Mouse (Mus musculus) CH12.LX (cell line): ENCODE data around the gene Ephx1. TPM values are rescaled to one million over a fixed set of nuclear protein-coding genes. Genes with fewer than 3 reads are reported as not detected.

Experiments
- DNase-seq: peaks from one replicate; pipeline ENCODE4 v3.0.0-alpha.2; 2013; ENCODE audit errors: extremely low read depth
- H3K27ac ChIP-seq: 2 replicates; pipeline ENCODE4 v1.5.1; 2012; ENCODE audit warnings: low read depth, mild to moderate bottlenecking, control low read depth, moderate library complexity; ENCODE audit not compliant: insufficient read depth
- H3K27me3 ChIP-seq: replicated peaks from 2 replicates; pipeline ENCODE3; 2012; ENCODE audit warnings: inconsistent platforms
- H3K36me3 ChIP-seq, 2 experiments: replicated peaks in 1 of 2; 2 replicates each; pipeline versions ENCODE3 to v1.6.1; 2012; ENCODE audit warnings: inconsistent platforms in 1 of 2, low read length in 1 of 2, mild to moderate bottlenecking in 1 of 2, mixed read lengths in 1 of 2, moderate library complexity in 1 of 2; ENCODE audit not compliant: control insufficient read depth in 1 of 2, insufficient read depth in 1 of 2
- H3K4me1 ChIP-seq, 2 experiments: 2 replicates each; pipeline ENCODE4 v1.6.1; 2012; ENCODE audit warnings: inconsistent platforms in 1 of 2, moderate library complexity in 1 of 2; ENCODE audit not compliant: insufficient read depth in 2 of 2, control insufficient read depth in 1 of 2
- H3K4me2 ChIP-seq: 2 replicates; pipeline ENCODE4 v1.6.1; 2012; ENCODE audit warnings: low read depth, mild to moderate bottlenecking, control low read depth; ENCODE audit not compliant: poor library complexity, insufficient read depth, severe bottlenecking
- H3K4me3 ChIP-seq, 3 experiments: fragments of 150-350 bp in 1 of 3; sonication (generic) in 1 of 3; replicated peaks in 1 of 3; 2 replicates each; pipeline versions ENCODE3 to v1.5.1; 2011 to 2012; ENCODE audit warnings: low read depth in 2 of 3, low read length in 2 of 3, mild to moderate bottlenecking in 2 of 3, moderate library complexity in 2 of 3, control low read depth in 1 of 3, improper control_type of control experiment in 1 of 3, inconsistent platforms in 1 of 3, mixed read lengths in 1 of 3; ENCODE audit not compliant: poor library complexity in 1 of 3
- H3K79me2 ChIP-seq: replicated peaks from 2 replicates; pipeline ENCODE4 v1.6.1; 2012; ENCODE audit warnings: mild to moderate bottlenecking, moderate library complexity; ENCODE audit not compliant: control insufficient read depth, poor library complexity, insufficient read depth, severe bottlenecking; ENCODE audit errors: extremely low read depth
- H3K9ac ChIP-seq: 2 replicates; pipeline ENCODE4 v1.6.1; 2012; ENCODE audit warnings: low read depth, mild to moderate bottlenecking, control low read depth, moderate library complexity; ENCODE audit not compliant: insufficient read depth
- H3K9me3 ChIP-seq: replicated peaks from 2 replicates; pipeline ENCODE3; 2012; ENCODE audit warnings: low read length, inconsistent platforms, mixed read lengths
- CHD1 ChIP-seq: IDR thresholded peaks from 2 replicates; pipeline ENCODE4 v1.6.1; 2012; ENCODE audit warnings: low read depth, low read length, improper control_type of control experiment, inconsistent platforms
- CHD2 ChIP-seq: IDR thresholded peaks from 2 replicates; pipeline ENCODE4 v1.6.1; 2011; ENCODE audit warnings: low read length, improper control_type of control experiment
- E2F4 ChIP-seq: IDR thresholded peaks from 2 replicates; pipeline ENCODE4 v1.6.1; 2011; ENCODE audit warnings: low read depth, low read length, improper control_type of control experiment; ENCODE audit not compliant: insufficient replicate concordance
- ETS1 ChIP-seq: conservative IDR thresholded peaks from 2 replicates; pipeline ENCODE4 v1.6.1; 2012; ENCODE audit warnings: low read depth, mild to moderate bottlenecking, inconsistent platforms, low read length, improper control_type of control experiment, moderate library complexity
- GABPA ChIP-seq: IDR thresholded peaks from 2 replicates; pipeline ENCODE4 v1.6.1; 2012; ENCODE audit warnings: low read depth, low read length, improper control_type of control experiment, inconsistent platforms; ENCODE audit not compliant: insufficient replicate concordance
- HCFC1 ChIP-seq: IDR thresholded peaks from 2 replicates; pipeline ENCODE4 v1.6.1; 2012; ENCODE audit warnings: low read depth, mild to moderate bottlenecking, inconsistent platforms, low read length, improper control_type of control experiment
- IRF4 ChIP-seq: IDR thresholded peaks from 2 replicates; pipeline ENCODE4 v1.6.1; 2014; ENCODE audit warnings: low read depth, mild to moderate bottlenecking, inconsistent platforms, low read length, improper control_type of control experiment
- JUND ChIP-seq: conservative IDR thresholded peaks from 2 replicates; pipeline ENCODE4 v1.6.1; 2011; ENCODE audit warnings: low read depth, low read length, improper control_type of control experiment
- MAFK ChIP-seq: IDR thresholded peaks from 2 replicates; pipeline ENCODE4 v1.6.1; 2011; ENCODE audit warnings: low read length, improper control_type of control experiment; ENCODE audit not compliant: insufficient replicate concordance
- MAZ ChIP-seq: IDR thresholded peaks from 2 replicates; pipeline ENCODE4 v1.6.1; 2012; ENCODE audit warnings: low read depth, mild to moderate bottlenecking, inconsistent platforms, low read length, improper control_type of control experiment, moderate library complexity
- MEF2A ChIP-seq: IDR thresholded peaks from 2 replicates; pipeline ENCODE4 v1.6.1; 2014; ENCODE audit warnings: low read depth, mild to moderate bottlenecking, inconsistent platforms, low read length, improper control_type of control experiment, borderline replicate concordance
- MYC ChIP-seq: IDR thresholded peaks from 2 replicates; pipeline ENCODE4 v1.6.1; 2011; ENCODE audit warnings: low read depth, mild to moderate bottlenecking, improper control_type of control experiment, low read length
- NELFE ChIP-seq: IDR thresholded peaks from 2 replicates; pipeline ENCODE4 v1.6.1; 2011; ENCODE audit warnings: low read depth, low read length, improper control_type of control experiment
- PAX5 ChIP-seq: IDR thresholded peaks from 2 replicates; pipeline ENCODE4 v1.6.1; 2012; ENCODE audit warnings: low read length, inconsistent platforms, mixed read lengths
- POLR2A ChIP-seq: IDR thresholded peaks from 2 replicates; pipeline ENCODE4 v1.6.1; 2011; ENCODE audit warnings: low read depth, mild to moderate bottlenecking, improper control_type of control experiment, low read length
- POLR2AphosphoS2 ChIP-seq: IDR thresholded peaks from 2 replicates; pipeline ENCODE4 v1.6.1; 2011; ENCODE audit warnings: low read depth, low read length, improper control_type of control experiment
- RAD21 ChIP-seq: IDR thresholded peaks from 2 replicates; pipeline ENCODE4 v1.6.1; 2011; ENCODE audit warnings: low read depth, mild to moderate bottlenecking, low read length, improper control_type of control experiment, moderate library complexity
- RCOR1 ChIP-seq: conservative IDR thresholded peaks from 2 replicates; pipeline ENCODE4 v1.6.1; 2012; ENCODE audit warnings: low read depth, mild to moderate bottlenecking, inconsistent platforms, low read length, improper control_type of control experiment
- SIN3A ChIP-seq: IDR thresholded peaks from 2 replicates; pipeline ENCODE4 v1.6.1; 2012; ENCODE audit warnings: low read length, improper control_type of control experiment, inconsistent platforms
- SMC3 ChIP-seq: IDR thresholded peaks from 2 replicates; pipeline ENCODE4 v1.6.1; 2011; ENCODE audit warnings: low read depth, low read length, improper control_type of control experiment
- UBTF ChIP-seq: IDR thresholded peaks from 2 replicates; pipeline ENCODE4 v1.6.1; 2012; ENCODE audit warnings: low read depth, mild to moderate bottlenecking, inconsistent platforms, low read length, improper control_type of control experiment, moderate library complexity
- ZC3H11A ChIP-seq: IDR thresholded peaks from 2 replicates; pipeline ENCODE4 v1.6.1; 2012; ENCODE audit warnings: low read depth, mild to moderate bottlenecking, inconsistent platforms, low read length, improper control_type of control experiment
- ZKSCAN1 ChIP-seq: IDR thresholded peaks from 2 replicates; pipeline ENCODE4 v1.6.1; 2012; ENCODE audit warnings: low read depth, inconsistent platforms, low read length, improper control_type of control experiment, borderline replicate concordance
- dilution Hi-C: fragments of 300-500 bp; cut with MboI; formaldehyde crosslinking; loops from 2 replicates; pipeline ENCODE4 v1.14.3; 2020; ENCODE audit warnings: low sequenced_read_pairs; ENCODE audit not compliant: extremely low pct_unique_long_range_greater_than_20kb, extremely low pct_ligation_motif_present
- in situ Hi-C: fragments of 300-500 bp; cut with MboI; formaldehyde crosslinking; loops from 3 replicates; pipeline ENCODE4 v1.14.3; 2019; ENCODE audit warnings: low sequenced_read_pairs, low pct_ligation_motif_present, low pct_unique_long_range_greater_than_20kb, mixed read lengths
- polyA plus RNA-seq: library from polyadenylated mRNA; unstranded; fragments of >175 nt; gene quantifications from 2 replicates; pipeline ENCODE4 v1.2.1, GENCODE M21; 2012; ENCODE audit warnings: low read depth; ENCODE audit not compliant: insufficient read length
- total RNA-seq, 2 experiments: library from RNA; depleted of rRNA; stranded (reverse); fragments of 300-350 nt in 1 of 2; fragments of >200 nt in 1 of 2; gene quantifications; 2 replicates each; pipeline ENCODE4 v1.2.3; 2012 to 2014

Ephx1 gene
- total and polyA plus RNA-seq, 3 experiments: 10.7 to 20.7 (median 12.0) TPM

- Histone ChIP-seq H3K4me1 (no peaks in the 10 kb centered on the region), H3K27ac (no peak overlapping the region), H3K9ac (no peak overlapping the region), H3K4me3 (no peak overlapping the region), H3K79me2 (no peaks in the 10 kb centered on the region), H3K27me3 (no peaks in the 10 kb centered on the region), H3K36me3 (no peaks in the 10 kb centered on the region), H3K4me2 (no peak overlapping the region), H3K9me3 (no peaks in the 10 kb centered on the region)
- TF ChIP-seq MAFK (no peak), MAZ (no peak), RAD21 (no peak), ETS1 (no peak), MYC (no peak), UBTF (no peak), SMC3 (no peak), CHD1 (no peak), RCOR1 (no peak), CHD2 (no peak), ZC3H11A (no peak), GABPA (no peak), JUND (no peak), PAX5 (no peak), ZKSCAN1 (no peak), MEF2A (no peak)
- no peak for DNase-seq
- dilution Hi-C loops: no loop called here
- in situ Hi-C loops: no loop called here
Measured at GRCm38 (mm10) chr1:181063991-181064390, 43.3 kb upstream of the Ephx1 start.

GRCm38 (mm10) chr1:181061784-181062485 lies 41.2 kb upstream of the Ephx1 start:
- Histone ChIP-seq H3K9me3 (peaks cover 3% of the 10 kb centered on the region), H3K27ac (no peak overlapping the region), H3K36me3 (no peaks in the 10 kb centered on the region), H3K79me2 (no peaks in the 10 kb centered on the region), H3K9ac (no peak overlapping the region), H3K27me3 (no peaks in the 10 kb centered on the region), H3K4me2 (no peak overlapping the region), H3K4me1 (no peaks in the 10 kb centered on the region), H3K4me3 (no peak overlapping the region)
- TF ChIP-seq IRF4 (no peak), SIN3A (no peak), POLR2A (no peak), E2F4 (no peak), NELFE (no peak), POLR2AphosphoS2 (no peak), UBTF (no peak), MAZ (no peak), MYC (no peak), GABPA (no peak), HCFC1 (no peak)
- no peak for DNase-seq
- in situ Hi-C loops: no loop called here
- dilution Hi-C loops: no loop called here
